Mouse (Mus musculus) megakaryocyte, embryonic 14.5 days (primary cell): ENCODE results near the gene Mrpl51. TPM values are rescaled to one million over a fixed set of nuclear protein-coding genes. Genes with fewer than 3 reads are reported as not detected.

Experiments used
- H3K27me3 ChIP-seq: replicated peaks from 2 replicates; pipeline ENCODE3; 2012; ENCODE audit warnings: inconsistent platforms
- H3K36me3 ChIP-seq: replicated peaks from 2 replicates; pipeline ENCODE3; 2012; ENCODE audit warnings: low read length, inconsistent platforms, mixed read lengths
- H3K4me1 ChIP-seq: 2 replicates; pipeline ENCODE4 v1.6.1; 2012; ENCODE audit warnings: inconsistent platforms
- H3K4me3 ChIP-seq: replicated peaks from 2 replicates; pipeline ENCODE3; 2012; ENCODE audit warnings: moderate library complexity, mild to moderate bottlenecking, inconsistent platforms
- H3K9me3 ChIP-seq: 2 replicates; pipeline ENCODE4 v1.6.1; 2012; ENCODE audit warnings: inconsistent platforms
- FLI1 ChIP-seq: IDR thresholded peaks from 2 replicates; pipeline ENCODE4 v1.6.1; 2012; ENCODE audit warnings: low read length, inconsistent platforms, mixed read lengths
- GATA1 ChIP-seq: IDR thresholded peaks from 3 replicates; pipeline ENCODE4 v1.6.1; 2012; ENCODE audit warnings: mixed read lengths, low read length, inconsistent platforms, borderline replicate concordance
- polyA plus RNA-seq: library from polyadenylated mRNA; stranded (reverse); fragments of >175 nt; gene quantifications from 2 replicates; pipeline ENCODE4 v1.2.3, GENCODE M21; 2012; ENCODE audit warnings: low replicate concordance; ENCODE audit not compliant: insufficient read depth

Gene Mrpl51
- polyA plus RNA-seq, 1 experiment = 124 TPM

DNA sequence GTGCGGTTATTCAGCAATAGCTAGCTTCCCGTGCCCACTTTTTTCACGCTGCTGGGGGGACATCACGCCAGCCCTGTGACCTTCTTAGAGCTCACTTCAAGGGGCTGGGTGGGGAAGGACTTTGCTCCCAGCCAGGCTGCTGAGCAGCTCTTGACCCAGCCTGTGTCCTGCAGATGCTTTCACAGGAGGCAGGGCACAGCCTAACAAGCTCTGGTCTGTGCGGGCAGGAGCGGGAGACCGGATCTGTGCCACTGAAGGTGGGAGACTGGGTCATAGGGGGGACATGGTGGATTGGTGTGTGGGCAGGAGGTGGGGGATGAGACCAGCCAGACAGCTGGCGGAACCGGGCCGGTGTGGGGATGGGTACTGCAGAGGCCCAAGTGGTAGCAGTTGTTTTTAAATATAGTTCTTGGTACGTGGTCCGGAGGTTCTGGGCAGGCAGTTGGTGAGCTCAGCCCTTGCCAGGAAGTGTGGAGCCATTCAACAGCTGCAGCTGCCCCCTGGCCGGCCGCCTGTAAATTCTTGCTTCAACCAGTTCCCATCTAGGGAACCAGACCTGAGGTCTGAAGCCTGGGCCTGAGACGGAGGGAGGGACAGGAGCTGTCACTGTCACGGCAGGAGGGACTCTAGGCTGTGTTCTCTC lies 42.6 kb upstream of the Mrpl51 start:
- no peaks in the 10 kb centered on the region for H3K9me3 ChIP-seq
- TF ChIP-seq GATA1 (no peak), FLI1 (no peak)
- H3K36me3 ChIP-seq = peaks cover 73% of the 10 kb centered on the region
- no peaks in the 10 kb centered on the region for H3K27me3 ChIP-seq
- H3K4me3 ChIP-seq = peak overlapping the region; percentile 90
- peaks cover 85% of the 10 kb centered on the region for H3K4me1 ChIP-seq

DNA sequence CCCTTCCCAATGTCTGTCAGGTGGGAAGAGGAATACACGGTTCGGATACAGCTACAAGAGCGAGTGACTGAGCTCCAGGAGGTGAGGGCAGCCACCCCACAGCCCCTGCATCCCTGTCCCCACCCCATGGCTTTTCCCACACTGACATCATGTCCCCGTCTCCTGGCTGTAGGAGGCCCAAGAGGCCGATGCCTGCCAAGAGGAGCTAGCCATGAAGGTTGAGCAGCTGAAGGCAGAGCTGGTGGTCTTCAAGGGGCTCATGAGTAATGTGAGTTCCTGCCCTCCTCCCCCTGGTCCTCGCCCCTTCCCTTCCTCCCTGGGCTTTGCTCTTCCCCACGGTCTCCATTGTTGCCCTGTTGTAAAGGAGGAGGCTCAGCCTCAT lies 42.0 kb upstream of the Mrpl51 start:
- peaks cover 81% of the 10 kb centered on the region for H3K4me1 ChIP-seq
- H3K27me3 ChIP-seq = no peaks in the 10 kb centered on the region
- H3K4me3 ChIP-seq = peak overlapping the region; percentile 34
- H3K36me3 ChIP-seq = peaks cover 71% of the 10 kb centered on the region
- TF ChIP-seq GATA1 = no peak
- no peak for TF ChIP-seq FLI1
- no peaks in the 10 kb centered on the region for H3K9me3 ChIP-seq

DNA sequence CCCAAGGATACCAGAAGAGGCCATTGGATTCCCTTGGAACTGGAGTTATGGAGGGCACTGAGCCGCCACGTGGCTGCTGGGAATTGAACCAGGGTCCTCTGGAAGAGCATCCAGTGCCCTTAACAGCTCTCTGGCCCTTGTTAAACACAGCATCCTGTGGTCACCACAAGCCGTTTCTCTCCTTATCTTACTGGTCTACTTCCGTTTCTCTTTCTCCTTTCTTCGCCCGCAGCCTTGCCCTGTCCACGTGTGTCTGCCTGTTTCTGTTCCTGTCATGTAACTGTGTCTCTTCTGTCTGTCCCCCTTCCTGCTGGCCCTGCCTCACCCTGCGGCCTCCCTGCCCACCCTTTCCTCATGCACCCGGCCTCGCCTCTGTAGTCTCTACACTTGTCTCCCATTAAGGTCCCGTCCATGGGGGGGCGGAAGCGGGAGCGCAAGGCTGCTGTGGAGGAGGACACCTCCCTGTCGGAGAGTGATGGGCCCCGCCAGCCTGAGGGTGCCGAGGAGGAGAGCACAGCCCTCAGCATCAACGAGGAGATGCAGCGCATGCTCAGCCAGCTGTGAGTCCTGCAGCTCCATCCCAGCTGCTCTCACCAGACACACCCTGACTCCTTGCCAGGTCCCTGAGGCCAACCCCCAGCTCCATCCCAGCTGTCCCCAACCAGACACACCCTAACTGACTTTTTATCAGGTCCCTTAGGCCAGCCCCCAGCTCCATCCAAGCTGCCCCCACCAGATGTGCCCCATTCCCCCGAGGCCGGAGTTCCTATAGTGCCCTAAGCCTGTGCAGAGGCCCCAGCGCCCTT lies 39.2 kb upstream of the Mrpl51 start:
- Histone ChIP-seq H3K9me3 (no peaks in the 10 kb centered on the region), H3K36me3 (peaks cover 89% of the 10 kb centered on the region), H3K4me3 (peak overlapping the region; percentile 71), H3K4me1 (peaks cover 71% of the 10 kb centered on the region), H3K27me3 (no peaks in the 10 kb centered on the region)
- TF ChIP-seq FLI1 (no peak), GATA1 (no peak)

DNA sequence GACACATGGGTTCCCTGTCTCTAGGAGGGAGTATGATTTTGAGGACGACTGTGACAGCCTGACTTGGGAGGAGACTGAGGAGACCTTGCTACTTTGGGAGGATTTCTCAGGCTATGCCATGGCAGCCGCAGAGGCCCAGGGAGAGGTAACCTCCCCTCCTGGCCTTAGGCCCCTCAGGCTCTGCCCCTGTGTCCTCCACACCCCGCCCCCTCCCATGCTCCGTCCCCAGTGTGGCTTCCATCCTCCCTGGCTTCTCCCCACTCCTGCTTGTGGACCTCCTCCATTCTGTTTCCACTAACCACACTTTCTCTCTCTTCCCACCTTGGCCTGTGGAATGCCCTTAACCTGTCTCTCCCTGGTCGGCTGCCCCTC lies 38.6 kb upstream of the Mrpl51 start:
- Histone ChIP-seq H3K4me3 (no peak overlapping the region), H3K36me3 (peaks cover 92% of the 10 kb centered on the region), H3K4me1 (peaks cover 65% of the 10 kb centered on the region), H3K27me3 (no peaks in the 10 kb centered on the region), H3K9me3 (no peaks in the 10 kb centered on the region)
- no peak for TF ChIP-seq GATA1
- TF ChIP-seq FLI1 = no peak

- TF ChIP-seq FLI1 (no peak), GATA1 (no peak)
- peaks cover 60% of the 10 kb centered on the region for H3K4me1 ChIP-seq
- no peaks in the 10 kb centered on the region for H3K9me3 ChIP-seq
- H3K4me3 ChIP-seq = no peak overlapping the region
- peaks cover 89% of the 10 kb centered on the region for H3K36me3 ChIP-seq
- H3K27me3 ChIP-seq = no peaks in the 10 kb centered on the region
Observed at GRCm38 (mm10) chr6:125153682-125154081, 37.9 kb upstream of the Mrpl51 start.

DNA sequence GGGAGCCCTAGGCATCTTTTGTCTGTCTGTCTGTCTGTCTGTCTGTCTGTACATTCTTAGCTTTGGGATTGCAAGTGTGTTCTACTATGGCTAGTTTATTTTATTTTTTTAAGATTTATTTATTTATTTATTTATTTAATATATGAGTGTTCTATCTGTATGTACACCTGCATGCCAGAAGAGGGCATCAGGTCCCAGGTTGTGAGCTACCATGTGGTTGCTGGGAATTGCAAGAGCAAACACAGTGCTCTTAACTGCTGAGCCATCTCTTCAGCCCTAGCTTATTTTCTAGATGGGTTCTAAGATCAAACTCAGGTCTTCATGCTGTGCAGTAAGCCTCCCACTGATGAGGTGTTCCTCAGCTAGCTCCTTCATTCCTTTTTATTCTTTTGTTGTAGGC lies 37.1 kb upstream of the Mrpl51 start:
- Histone ChIP-seq H3K36me3 (peaks cover 89% of the 10 kb centered on the region), H3K9me3 (no peaks in the 10 kb centered on the region), H3K4me1 (peaks cover 59% of the 10 kb centered on the region), H3K4me3 (no peak overlapping the region), H3K27me3 (no peaks in the 10 kb centered on the region)
- TF ChIP-seq FLI1 = no peak
- TF ChIP-seq GATA1 = no peak

- Histone ChIP-seq H3K27me3 (no peaks in the 10 kb centered on the region), H3K4me1 (peaks cover 61% of the 10 kb centered on the region), H3K9me3 (no peaks in the 10 kb centered on the region), H3K36me3 (peaks cover 91% of the 10 kb centered on the region), H3K4me3 (no peak overlapping the region)
- TF ChIP-seq GATA1 (no peak), FLI1 (no peak)
Observed at GRCm38 (mm10) chr6:125155262-125155661, 36.3 kb upstream of the Mrpl51 start.

DNA sequence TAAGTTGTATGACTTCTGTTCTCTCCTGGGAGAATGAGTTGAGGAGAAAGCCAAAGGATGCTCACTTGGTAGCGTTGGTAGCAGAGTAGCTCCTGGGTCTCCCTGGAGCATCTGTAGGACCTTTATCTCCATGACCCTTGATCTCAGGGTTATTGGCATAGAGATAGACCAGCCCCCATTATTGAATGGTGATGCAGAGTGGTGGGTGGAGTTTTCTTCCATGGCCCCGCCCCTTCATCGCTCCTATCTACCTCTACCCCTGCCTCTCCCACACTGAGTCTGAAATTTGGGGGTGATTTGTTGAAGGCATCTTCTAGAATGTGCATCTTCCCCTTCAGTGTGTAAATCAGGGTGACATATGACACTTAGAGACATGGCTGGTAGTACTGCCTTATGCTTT lies 35.1 kb upstream of the Mrpl51 start:
- Histone ChIP-seq H3K4me3 (no peak overlapping the region), H3K27me3 (no peaks in the 10 kb centered on the region), H3K36me3 (peaks cover 92% of the 10 kb centered on the region), H3K9me3 (no peaks in the 10 kb centered on the region), H3K4me1 (peaks cover 67% of the 10 kb centered on the region)
- TF ChIP-seq FLI1 = no peak
- no peak for TF ChIP-seq GATA1

DNA sequence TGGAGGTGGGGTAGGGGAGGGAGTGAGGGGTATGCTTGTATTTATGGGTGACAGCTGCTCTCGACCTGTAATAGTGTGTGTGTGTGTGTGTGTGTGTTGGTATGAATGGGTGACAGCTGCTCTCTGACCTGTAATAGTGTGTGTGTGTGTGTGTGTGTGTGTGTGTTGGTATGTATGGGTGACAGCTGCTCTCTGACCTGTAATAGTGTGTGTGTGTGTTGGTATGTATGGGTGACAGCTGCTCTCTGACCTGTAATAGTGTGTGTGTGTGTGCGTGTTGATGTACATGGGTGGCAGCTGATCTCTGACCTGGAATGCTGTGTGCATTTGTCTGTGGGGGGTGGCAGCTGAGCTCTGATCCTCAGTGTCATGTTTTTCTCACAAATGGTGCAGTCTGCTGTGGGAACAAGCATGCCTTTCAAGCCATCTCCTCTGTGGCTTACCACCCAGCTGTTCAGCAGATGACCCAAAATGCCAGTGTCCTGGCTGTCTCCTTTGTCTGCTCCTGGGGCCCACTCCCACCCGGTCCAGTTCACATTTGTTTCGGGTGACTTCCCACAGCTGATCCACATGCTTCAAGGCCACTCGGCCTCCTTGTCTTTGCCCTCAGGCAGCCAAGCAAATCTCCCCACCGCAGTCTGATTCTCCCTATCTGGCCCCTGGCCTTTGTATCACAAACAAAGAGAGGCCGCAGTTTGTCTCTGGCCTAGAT lies 34.5 kb upstream of the Mrpl51 start:
- TF ChIP-seq FLI1 (no peak), GATA1 (no peak)
- H3K36me3 ChIP-seq = peaks cover 92% of the 10 kb centered on the region
- H3K4me1 ChIP-seq = peaks cover 63% of the 10 kb centered on the region

DNA sequence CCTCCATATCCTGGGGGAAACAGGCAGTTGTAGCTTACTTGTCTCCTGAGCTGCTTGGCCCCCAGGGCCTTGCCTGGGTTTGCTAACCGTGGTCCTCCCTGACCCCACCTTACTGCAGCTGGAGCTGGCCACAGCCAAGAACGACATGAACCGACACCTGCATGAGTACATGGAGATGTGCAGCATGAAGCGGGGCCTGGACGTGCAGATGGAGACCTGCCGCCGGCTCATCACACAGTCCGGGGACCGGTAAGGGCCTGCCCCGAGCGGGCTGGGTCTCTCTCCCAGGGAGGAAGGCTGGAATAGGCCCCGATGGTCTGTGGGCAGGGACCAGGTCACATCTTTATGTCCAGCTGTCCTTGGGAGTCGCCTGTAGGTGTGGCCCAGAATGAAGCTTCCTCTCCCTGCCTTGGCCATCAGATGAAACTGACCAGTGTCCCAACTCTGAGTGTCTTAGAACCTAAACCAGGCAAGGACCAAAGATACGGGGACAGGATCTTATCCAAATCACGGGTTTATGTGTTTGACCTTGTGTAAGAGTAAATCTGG lies 32.6 kb upstream of the Mrpl51 start:
- Histone ChIP-seq H3K4me3 (no peak overlapping the region), H3K36me3 (peaks cover 88% of the 10 kb centered on the region)

More for the DNA sequence above, 34.5 kb upstream of the Mrpl51 start:
- Histone ChIP-seq H3K9me3 (no peaks in the 10 kb centered on the region), H3K4me3 (no peak overlapping the region), H3K27me3 (no peaks in the 10 kb centered on the region)

More for the DNA sequence above, 32.6 kb upstream of the Mrpl51 start:
- peaks cover 62% of the 10 kb centered on the region for H3K4me1 ChIP-seq
- H3K9me3 ChIP-seq = no peaks in the 10 kb centered on the region
- no peak for TF ChIP-seq FLI1
- no peak for TF ChIP-seq GATA1
- H3K27me3 ChIP-seq = no peaks in the 10 kb centered on the region
